Mouse (Mus musculus) lung, adult 2 months (tissue): ENCODE data around the gene Zfp27.

Experiments used
- CTCF ChIP-seq: fragments of 200-500 bp; IDR thresholded peaks from 2 replicates; pipeline ENCODE4 v1.5.1; 2011; ENCODE audit warnings: mild to moderate bottlenecking, low read length, control low read depth; ENCODE audit not compliant: insufficient read depth
- POLR2A ChIP-seq: fragments of 200-500 bp; IDR thresholded peaks from 2 replicates; pipeline ENCODE4 v1.6.1; 2011; ENCODE audit warnings: low read depth, mild to moderate bottlenecking, control low read depth, low read length, borderline replicate concordance; ENCODE audit errors: extremely low read depth

DNA sequence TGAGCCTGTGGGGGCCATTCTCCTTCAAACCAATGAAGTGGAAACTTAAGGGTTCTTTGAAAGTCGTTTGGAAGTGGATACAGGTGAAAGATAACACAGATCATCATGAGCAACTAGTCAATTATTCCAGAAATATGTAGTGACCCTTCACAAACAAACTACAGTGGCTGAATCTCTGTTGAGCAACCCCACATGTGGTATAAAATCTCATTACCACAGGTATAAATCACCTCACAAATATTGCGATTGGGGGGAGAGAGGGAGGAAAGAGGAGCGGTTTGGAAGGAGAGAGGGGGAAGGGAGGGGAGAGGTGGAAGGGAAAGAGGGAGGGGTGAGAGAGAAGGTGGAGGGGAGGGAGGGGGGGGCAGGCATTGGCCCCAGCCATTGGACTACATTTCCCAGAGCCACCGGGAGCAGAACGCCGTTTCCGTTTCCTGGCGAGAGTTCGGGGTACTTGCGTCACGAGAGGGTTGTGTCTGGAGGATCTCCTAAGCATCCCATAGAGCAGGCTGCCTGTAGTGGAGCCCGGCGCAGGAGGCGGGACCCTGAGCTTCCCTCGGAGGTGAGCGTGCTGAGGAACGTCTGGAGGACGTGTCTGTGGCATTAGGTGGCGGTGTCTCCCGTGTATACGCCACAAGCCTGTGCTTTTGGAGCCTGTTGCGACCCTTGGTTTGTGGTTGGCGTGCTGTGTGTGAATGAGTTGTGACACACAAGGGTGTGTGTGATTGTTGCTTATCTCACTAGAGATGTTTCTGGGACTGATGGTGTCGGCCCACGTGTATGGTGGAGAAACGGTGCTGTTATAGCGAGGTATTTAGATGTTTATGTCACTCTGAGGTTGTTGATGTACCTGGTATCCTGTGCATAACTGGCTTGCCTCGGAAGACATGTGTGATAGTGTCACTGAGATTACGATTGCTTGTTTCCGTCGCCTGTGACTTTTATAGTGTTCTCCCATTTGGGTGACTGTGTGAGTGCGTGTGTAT, 46.5 kb downstream of the Zfp27 start, which contains the start of gene Zfp420:
- TF ChIP-seq CTCF: no peak
- peak; percentile 65; the same call in 1 of the 2 replicates for TF ChIP-seq POLR2A
